Mouse (Mus musculus) left cerebral cortex, postnatal 25 days (tissue): ENCODE data around the gene Cdh22. TPM values are rescaled to one million over a fixed set of nuclear protein-coding genes. Genes with fewer than 3 reads are reported as not detected.

Experiments used
- DNase-seq, 2 experiments: peaks; one replicate each; pipeline ENCODE4 v3.0.0; 2022; ENCODE audit warnings: low spot score in 2 of 2, mixed read lengths in 1 of 2
- intact Hi-C: fragments of 180-260 bp; cut with DNase I; formaldehyde crosslinking; loops from one replicate; pipeline ENCODE4 v1.15.1; 2025
- total RNA-seq, 2 experiments: library from RNA; stranded (reverse); gene quantifications; 2 replicates each; pipeline ENCODE4 v1.2.3; 2021

The Cdh22 gene
- total RNA-seq, 2 experiments from 2014 or later = 53.9 to 54.7 TPM

- DNase-seq = peak; percentile 63 to 80
- intact Hi-C loops = loop anchor here (5.0 kb wide), 1 partner anchor 417 kb away; no protein-coding TSS in a partner anchor
Measured at GRCm38 (mm10) chr2:165070096-165070816, 164.4 kb downstream of the Cdh22 start.

- DNase-seq = peak in 1 of 2 experiments; percentile 57
- intact Hi-C loops = no loop called here
Measured at GRCm38 (mm10) chr2:165068806-165069205, 165.8 kb downstream of the Cdh22 start.

GRCm38 (mm10) chr2:165064489-165064888 lies 170.2 kb downstream of the Cdh22 start:
- peak; percentile 58 to 94 for DNase-seq
- intact Hi-C loops = no loop called here

DNA sequence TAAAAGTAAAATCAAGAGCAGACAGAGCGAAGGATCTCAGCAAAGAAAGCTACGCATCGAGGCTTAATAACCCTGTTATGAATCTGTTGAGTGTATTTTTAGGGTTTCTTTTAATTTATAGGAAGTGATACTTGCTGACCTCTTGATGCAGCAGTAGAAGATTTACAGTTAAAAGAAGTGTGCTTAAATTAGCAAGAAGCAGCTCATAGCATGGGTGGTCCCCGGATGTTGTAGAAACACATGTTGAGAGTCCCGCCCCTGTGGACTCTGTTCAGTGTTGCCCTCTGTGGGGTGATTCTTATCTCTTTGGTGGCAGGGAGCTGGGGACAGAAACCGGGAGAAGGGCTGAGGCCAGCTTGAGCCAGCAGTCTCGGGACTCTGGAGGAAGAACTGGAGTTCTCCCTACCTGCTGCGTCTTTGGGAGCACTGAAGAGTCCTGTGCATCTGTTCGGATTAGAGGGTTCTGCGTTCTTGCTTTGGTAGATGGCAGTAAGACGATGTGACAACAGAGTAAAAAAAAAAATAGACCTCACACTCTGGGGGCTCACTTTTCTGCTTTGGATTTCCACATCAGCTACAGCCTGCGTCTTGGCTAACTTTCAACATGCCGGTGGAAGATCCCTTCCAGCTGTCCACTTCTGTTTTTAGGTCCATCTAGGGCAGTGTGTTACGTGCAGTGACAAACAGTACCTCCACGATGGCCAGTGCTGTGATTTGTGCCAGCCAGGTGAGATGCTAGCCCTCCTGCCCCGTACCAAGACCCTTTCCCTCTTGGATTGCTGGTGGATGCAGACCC lies 172.8 kb downstream of the Cdh22 start:
- no peak for DNase-seq
- intact Hi-C loops = no loop called here

Other genes starting within 250 kb of the Cdh22 start
- 10 to 100 TPM; 53.8 to 56.3 TPM for gene Ncoa5, start 200.0 kb downstream of the Cdh22 start, total RNA-seq
- 1 to 10 TPM in 1 of 2 experiments, under 1 TPM in 1; 0.60 to 1.5 TPM for gene Cd40, start 179.2 kb downstream of the Cdh22 start, total RNA-seq
- gene 1700025C18Rik, start 144.1 kb downstream of the Cdh22 start, total RNA-seq = not detected
- 10 to 100 TPM; 55.3 to 56.6 TPM for gene Slc35c2, start 53.0 kb upstream of the Cdh22 start, total RNA-seq
- 100 to 1,000 TPM; 171 to 173 TPM for gene Elmo2, start 91.6 kb upstream of the Cdh22 start, total RNA-seq
- gene Zfp663, start 133.9 kb upstream of the Cdh22 start, total RNA-seq = under 1 TPM in 1 of 2 experiments, not detected in 1; 0.50 TPM
- 10 to 100 TPM; 14.0 to 14.2 TPM for gene Zfp334, start 153.4 kb upstream of the Cdh22 start, total RNA-seq
- gene Ocstamp, start 165.6 kb upstream of the Cdh22 start, total RNA-seq = not detected
- gene Slc13a3, start 238.4 kb upstream of the Cdh22 start, total RNA-seq = 10 to 100 TPM; 16.4 to 17.8 TPM